Mouse (Mus musculus) WW6 (cell line): ENCODE data around the gene Hist1h2bg.
"Not testable (repeated sequence)": the region's sequence is repeated elsewhere in the genome, so short reads cannot be mapped to it uniquely, and the experiment has no call there.

Experiments used
- DNase-seq: peaks from one replicate; pipeline ENCODE4 v3.0.0-alpha.2; 2013; ENCODE audit warnings: low read depth, low spot score

The Hist1h2bg gene

DNA sequence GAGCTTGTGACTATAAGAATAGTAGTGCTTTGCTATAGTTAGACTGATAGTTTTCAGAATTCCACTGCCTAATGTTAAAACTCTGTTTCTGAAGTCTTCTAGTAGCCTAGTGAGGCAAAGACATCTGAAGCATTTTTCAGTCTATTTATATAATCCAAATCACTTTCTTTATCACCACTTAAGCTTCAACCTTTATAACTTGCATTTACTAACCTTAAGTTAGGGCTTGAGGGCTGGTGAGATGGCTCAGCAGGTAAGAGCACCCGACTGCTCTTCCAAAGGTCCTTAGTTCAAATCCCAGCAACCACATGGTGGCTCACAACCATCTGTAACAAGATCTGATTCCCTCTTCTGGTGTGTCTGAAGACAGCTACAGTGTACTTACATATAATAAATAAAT lies 31.4 kb upstream of the Hist1h2bg start:
- not testable (repeated sequence) for DNase-seq

DNA sequence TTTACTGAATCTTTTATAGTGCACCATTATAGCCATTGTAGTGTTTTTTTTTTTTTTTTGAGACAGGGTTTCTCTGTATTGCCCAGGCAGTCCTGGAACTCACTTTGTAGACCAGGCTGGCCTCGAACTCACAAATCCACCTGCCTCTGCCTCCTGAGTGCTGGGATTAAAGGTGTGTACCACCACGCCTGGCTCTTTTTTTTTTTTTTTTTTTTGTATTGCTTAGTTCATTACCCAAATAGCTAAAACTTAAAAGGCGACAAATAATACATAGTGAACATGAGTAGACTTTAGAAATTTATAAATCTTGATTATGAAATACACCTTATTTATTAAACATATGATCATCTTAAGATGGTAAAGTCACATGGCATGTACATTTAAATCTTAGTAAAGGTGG lies 29.7 kb upstream of the Hist1h2bg start:
- DNase-seq, result no peak

DNA sequence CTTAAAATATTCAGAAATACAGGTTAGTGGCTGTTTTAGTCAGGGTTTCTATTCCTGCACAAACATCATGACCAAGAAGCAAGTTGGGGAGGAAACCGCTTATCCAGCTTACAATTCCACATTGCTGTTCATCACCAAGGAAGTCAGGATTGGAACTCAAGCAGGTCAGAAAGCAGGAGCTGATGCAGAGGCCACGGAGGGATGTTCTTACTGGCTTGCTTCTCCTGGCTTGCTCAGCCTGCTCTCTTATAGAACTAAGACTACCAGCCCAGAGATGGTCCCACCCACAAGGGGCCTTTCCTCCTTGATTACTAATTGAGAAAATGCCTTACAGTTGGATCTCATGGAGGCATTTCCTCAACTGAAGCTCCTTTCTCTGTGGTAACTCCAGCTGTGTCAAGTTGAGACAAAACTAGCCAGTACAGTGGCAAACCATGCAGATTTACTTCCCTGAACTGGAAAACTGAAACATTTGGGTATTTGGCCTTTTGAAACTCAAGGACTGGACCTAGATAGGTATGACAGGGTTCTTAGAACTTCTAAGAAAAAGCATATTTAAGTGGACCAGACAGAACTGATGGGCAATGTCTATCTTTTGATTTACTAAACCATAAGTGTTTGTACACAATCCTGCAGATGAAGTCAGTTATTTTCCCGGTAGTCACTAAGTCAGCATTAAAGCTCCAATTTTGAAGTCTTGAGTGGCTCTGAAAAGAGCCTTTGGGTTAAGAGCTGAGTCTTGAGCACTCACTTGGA lies 28.8 kb upstream of the Hist1h2bg start:
- DNase-seq, result not testable (repeated sequence)

DNA sequence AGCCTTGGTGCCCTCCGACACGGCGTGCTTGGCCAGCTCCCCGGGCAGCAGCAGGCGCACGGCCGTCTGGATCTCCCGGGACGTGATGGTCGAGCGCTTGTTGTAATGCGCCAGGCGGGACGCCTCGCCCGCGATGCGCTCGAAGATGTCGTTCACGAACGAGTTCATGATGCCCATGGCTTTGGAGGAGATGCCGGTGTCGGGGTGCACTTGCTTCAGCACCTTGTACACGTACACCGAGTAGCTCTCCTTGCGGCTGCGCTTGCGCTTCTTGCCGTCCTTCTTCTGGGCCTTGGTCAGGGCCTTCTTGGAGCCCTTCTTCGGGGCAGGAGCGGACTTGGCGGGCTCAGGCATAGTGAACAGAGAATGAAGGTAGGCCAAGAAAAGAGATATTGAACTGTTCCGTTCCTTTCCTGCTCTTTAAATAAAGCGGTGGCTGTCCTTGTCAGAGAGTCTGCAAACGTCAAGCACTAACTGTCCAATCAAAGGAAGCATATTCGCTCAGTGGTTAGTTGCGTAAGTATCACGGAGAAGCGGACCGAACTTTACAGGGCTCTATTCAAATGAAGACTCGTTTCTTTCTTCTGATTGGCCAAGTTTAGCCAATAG lies 28.1 kb upstream of the Hist1h2bg start, which contains the start of gene Hist1h2bh:
Hist1h2bh (minus strand) TSS at position 394 of the 609 bp plus-strand sequence.
- not testable (repeated sequence) for DNase-seq

DNA sequence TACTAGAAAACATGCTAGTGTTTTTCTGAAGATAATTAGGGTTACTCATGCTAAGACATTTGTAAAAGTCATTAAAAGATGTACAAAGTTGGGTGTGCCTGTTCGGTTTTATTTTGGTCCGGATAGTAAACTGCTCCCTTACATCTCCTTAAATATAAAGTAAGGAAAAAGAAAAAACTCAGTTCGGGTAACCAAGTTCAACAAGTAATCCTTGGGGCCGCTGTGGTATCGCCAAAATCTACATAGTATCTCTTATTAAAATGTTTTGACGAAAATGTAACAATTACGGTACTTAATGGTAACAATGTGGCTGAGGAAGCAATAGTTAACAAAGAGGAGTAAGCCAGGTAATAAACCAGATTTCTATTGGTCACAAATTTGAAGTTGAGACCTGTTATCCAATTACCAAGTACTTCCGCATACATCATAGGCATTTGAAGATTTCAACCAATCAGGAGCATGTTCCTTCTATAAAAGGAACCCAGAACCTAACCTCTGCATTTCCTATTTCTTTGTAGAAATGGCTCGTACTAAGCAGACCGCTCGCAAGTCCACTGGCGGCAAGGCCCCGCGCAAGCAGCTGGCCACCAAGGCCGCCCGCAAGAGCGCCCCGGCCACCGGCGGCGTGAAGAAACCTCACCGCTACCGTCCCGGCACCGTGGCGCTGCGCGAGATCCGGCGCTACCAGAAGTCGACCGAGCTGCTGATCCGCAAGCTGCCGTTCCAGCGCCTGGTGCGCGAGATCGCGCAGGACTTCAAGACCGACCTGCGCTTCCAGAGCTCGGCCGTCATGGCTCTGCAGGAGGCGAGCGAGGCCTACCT lies 27.0 kb upstream of the Hist1h2bg start, which contains the start of gene Hist1h3f:
Hist1h3f (plus strand) TSS at position 88 of the 822 bp plus-strand sequence.
- no peak for DNase-seq

DNA sequence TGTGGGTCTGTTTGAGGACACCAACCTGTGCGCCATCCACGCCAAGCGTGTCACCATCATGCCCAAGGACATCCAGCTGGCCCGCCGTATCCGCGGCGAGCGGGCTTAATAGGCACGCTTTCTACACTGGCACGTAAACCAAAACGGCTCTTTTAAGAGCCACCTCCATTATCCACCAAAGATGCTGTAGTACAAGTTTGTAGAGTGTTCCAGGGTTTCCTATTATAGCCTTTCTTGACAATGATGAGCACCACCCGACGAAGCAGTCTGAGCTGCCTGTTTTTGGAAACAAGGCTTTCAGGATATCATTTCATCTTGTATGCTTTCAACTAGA lies 26.4 kb upstream of the Hist1h2bg start:
- not testable (repeated sequence) for DNase-seq

DNA sequence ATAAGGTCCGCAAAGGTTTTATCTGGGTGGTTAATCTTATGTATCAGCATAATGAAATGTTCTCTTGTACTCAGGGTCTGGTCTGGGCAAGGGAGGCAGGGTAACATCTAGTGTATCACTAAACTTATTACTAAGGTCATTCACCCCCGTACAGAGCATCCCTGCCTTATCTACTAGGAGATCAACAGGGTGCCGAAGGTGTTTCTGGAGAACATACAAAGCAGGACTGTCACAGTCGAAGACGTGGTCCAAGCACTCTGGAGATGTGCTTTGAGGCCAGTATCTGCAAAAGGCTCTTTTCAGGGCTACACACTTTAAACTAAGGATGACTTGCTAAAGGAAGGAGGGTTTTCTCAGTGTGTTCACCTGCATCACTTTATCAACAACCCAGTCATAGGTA lies 24.5 kb upstream of the Hist1h2bg start:
- no peak for DNase-seq

DNA sequence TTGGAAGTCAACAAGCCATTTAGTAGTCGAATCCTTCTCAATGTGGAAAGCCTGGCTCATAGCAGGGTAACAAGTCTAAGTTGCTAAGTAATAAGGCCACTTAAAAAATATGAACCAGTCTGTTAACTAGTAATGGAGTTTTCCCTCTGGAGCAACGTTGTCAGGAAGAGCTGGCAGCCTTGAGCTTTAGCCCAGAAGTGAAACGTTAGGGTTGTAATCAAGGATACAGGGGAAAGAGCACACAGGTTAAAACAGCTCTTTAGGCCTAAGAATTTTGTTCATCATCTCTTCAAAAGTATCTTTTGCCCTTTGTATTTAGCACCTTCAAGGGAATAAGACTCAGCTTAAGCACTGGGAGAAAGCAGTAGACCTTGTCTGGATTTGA lies 20.4 kb upstream of the Hist1h2bg start:
- DNase-seq, result no peak

DNA sequence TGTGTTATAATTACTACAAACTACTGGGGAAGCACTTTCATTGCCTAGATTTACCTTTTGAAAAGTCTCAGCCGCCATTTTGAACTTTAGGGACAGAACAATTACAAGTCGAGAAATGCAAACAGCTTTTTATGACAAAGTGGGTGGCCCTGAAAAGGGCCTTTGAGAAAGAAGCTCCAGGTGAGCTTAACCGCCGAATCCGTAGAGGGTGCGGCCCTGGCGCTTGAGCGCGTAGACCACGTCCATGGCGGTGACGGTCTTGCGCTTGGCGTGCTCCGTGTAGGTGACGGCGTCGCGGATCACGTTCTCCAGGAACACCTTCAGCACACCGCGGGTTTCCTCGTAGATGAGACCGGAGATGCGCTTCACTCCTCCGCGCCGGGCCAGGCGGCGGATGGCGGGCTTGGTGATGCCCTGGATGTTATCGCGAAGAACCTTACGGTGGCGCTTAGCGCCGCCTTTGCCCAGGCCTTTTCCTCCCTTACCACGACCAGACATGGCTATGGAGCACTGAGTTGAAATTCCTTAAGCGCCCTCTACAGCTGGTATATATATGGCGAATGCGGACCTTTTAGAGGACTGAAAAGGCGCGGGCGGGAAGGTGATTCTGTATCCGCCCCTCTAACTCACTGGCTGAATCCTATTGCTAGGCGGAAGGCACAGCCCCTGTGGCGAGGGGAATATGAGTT lies 19.9 kb upstream of the Hist1h2bg start, which contains the start of gene Hist1h4f:
Hist1h4f (minus strand) TSS at position 503 of the 689 bp plus-strand sequence.
- DNase-seq, result not testable (repeated sequence)

DNA sequence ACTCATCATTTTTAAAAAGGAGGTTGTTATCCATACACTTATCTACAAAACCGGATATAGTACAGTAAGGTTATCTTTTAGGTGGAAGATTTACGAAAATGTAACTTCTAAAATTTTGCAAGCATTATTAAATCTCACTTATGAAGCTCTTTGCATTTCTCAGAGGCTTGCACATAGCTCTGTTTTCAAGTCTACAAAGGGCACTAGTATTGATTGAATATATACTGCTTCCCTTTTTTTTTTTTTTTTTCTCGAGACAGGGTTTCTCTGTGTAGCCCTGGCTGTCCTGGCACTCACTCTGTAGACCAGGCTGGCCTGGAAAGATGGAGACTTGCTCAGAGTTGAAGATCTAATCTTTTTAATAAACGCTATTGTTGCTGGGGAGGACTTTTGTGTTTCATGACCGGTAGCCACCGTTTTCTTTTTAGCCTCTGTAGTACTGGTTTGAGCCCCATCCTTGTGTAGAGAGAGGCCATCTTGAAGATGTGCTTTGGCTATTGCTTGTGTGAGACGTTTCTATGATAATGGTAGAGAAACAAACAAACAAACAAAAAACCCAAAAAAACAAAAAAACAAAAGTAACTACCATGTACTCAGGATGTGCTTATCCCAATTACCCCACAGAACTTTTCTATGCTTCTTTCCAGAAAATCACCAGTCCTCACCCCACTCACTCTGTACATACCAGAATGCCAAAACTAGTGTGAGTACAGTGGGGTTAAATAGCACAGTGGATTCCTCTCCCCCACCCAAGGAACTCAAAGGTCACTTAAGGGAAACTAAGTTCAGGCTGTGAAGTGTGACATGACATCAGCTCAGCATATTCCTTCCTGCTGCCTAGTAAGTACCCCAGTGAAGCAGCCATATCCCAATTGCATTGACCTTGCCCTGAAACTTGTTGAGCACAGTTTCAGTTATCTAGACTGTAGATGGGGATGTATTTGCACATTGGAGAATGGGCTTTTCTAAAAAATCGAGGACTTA lies 19.0 kb upstream of the Hist1h2bg start:
- no peak for DNase-seq

DNA sequence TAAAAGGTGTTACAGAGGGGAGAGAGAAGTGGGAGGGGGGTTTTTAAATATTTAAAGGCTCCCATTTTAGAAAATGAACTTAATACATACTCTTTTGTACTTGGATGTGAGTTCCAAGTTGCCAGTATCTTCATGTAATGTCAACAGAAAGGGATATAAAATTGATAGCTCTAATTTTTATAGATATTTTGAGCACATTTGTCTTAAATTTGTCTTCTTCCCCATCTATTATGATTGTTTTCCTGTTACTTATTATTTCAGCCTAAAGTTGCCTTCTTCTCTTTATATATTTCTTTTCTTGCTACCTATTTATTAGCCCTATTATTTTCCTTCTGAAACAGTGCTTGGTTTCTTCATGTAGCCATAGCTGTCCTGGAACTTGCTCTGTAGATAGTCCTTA lies 18.2 kb upstream of the Hist1h2bg start, which contains the start of gene Hist1h1d:
Hist1h1d (plus strand) TSS at position 301 of the 400 bp plus-strand sequence.
- no peak for DNase-seq

DNA sequence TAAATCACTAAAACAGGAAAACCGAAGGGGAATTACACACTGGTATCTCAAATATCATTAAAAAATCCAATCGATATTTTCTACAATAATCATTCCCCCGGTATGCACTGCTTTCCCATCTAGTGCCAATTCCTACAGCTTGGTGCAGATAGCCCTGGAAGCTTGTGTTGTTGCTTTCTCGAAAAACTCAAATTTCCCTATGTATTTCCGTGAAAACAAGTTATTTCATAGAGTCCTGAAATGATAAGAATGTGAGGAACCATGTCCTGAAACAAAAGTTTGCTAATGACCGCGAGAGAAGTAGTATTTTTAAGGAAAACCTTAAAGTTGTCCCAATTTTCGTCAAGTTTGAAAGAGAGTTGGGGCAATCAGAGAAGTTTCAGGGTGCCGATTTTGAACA lies 16.8 kb upstream of the Hist1h2bg start:
- DNase-seq, result no peak

DNA sequence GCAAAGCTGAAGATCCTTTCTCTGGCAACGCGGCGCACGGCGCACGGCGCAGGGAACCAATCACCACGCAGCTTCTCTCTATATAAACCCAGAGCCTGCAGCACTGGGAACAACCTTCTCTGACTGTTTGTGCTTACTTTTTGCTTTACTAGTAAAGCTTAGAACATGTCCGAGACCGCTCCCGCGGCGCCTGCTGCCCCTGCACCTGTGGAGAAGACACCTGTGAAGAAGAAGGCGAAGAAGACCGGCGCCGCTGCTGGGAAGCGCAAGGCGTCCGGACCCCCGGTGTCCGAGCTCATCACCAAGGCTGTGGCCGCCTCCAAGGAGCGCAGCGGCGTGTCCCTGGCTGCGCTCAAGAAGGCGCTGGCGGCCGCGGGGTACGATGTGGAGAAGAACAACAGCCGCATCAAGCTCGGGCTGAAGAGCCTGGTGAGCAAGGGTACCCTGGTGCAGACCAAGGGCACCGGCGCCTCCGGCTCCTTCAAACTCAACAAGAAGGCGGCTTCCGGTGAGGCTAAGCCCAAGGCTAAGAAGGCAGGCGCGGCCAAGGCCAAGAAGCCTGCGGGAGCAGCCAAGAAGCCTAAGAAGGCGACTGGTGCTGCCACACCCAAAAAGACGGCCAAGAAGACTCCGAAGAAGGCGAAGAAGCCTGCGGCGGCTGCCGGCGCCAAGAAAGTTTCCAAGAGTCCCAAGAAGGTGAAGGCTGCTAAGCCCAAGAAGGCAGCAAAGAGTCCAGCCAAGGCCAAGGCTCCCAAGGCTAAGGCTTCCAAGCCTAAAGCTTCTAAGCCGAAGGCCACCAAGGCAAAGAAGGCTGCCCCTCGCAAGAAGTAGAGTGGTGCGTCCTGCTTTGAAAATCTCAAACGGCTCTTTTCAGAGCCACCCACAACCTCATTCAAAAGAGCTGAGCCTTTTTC lies 16.0 kb upstream of the Hist1h2bg start:
- no peak for DNase-seq

DNA sequence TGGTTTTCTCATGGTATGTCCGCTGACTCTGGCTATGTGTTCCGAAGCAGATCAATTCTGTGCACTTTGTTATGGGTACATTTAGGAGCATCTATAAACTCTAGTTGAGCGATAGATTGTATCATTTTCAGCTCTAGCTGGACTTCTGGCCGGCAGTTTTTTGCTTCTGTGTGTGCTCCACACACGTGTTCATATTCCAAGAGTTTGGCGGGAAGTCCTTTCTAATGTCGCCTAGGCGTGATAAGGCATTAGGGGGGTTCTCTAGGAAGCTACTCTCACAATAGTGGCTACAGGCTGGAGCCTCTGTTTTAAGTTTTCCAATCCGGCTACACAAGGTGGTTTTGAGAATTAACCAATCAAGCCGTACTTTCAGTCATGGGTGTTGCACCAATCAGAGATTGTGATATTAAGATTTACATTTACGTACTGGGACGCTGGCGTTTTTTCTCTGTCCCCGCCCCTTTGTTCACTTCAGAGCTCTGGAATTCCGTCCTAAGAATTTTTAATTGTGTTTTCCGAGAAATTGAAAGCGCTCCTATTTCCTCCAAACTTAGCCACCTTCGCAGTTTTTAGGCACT lies 15.3 kb upstream of the Hist1h2bg start:
- DNase-seq, result no peak

DNA sequence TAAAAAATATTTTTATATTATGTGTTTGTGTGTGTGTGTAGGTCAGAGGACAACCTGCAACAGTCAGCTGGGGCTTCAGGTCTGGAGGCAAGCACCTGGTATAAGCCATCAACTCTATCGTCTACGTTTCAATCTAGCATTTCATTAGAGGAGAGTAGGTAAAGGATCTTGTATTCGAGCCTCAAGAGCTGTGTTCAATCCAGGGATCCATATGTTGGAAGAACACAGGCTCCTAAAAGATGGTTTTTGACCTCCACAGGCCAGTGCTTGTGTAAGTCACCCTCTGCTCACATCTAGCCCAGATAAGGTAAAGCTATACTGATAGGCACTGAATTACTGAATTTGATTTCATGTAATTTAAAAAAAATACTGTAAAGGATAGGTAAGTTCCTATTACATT lies 14.3 kb upstream of the Hist1h2bg start:
- no peak for DNase-seq

DNA sequence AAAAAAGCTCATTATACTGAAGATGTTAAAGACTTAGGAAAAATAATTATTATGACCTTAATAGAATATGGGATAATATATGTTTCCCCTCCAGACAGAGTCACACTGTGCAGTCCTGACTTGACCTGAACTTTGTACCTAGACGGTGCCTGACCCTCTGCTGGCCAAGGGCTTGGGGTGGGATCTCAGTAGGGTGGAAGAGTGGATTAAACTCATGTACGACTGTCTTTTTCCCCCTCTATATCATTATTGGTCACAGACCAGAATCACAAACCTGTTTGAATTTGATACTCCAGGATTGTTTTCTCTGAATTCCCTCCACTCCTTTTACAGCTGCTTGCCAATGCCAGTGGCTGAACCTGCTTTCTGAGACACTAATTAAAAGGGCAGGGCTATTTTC lies 10.5 kb upstream of the Hist1h2bg start:
- DNase-seq, result not testable (repeated sequence)

DNA sequence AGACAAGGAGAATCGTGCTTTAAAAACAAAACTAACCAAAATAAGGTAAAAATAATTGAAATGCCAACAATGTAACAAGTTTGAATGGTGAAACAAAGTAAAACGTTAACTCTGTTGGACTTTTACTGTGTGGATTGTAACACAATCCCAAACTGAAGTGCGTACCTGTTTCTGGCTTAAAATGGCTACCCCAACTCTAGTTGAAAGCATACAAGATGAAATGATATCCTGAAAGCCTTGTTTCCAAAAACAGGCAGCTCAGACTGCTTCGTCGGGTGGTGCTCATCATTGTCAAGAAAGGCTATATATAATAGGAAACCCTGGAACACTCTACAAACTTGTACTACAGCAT lies 9.7 kb upstream of the Hist1h2bg start:
- not testable (repeated sequence) for DNase-seq

DNA sequence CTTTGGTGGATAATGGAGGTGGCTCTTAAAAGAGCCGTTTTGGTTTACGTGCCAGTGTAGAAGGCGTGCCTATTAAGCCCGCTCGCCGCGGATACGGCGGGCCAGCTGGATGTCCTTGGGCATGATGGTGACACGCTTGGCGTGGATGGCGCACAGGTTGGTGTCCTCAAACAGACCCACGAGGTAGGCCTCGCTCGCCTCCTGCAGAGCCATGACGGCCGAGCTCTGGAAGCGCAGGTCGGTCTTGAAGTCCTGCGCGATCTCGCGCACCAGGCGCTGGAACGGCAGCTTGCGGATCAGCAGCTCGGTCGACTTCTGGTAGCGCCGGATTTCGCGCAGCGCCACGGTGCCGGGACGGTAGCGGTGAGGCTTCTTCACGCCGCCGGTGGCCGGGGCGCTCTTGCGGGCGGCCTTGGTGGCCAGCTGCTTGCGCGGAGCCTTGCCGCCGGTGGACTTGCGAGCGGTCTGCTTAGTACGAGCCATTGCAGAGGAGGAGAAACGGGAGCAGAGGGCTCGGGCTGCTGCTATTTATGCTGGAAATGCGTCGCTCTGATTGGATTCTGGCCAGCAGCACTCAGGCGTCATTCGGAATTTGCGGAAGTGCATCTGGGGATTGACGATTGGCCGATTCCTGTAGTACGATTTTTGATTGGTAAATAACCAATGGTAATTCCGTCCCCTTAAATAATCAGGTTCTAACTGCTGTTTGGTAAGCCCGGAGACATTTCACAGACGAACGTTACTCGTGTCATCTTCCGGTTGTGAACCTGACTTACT lies 9.1 kb upstream of the Hist1h2bg start, which contains the start of gene Hist1h3e:
Hist1h3e (minus strand) TSS at position 487 of the 777 bp plus-strand sequence.
- not testable (repeated sequence) for DNase-seq
